Mouse (Mus musculus): ENCODE results near the gene Ncor1. TPM values are rescaled to one million over a fixed set of nuclear protein-coding genes. Genes with fewer than 3 reads are reported as not detected.
A peak's percentile ranks its signal among the peaks of the same experiment; 100 is the strongest.

Gene Ncor1
- 62.5 and 63.3 TPM in 2 replicates for polyA plus RNA-seq (2015; fragmentation: Nextera tagmentation; extraction: Ambion mirVana)

- Histone ChIP-seq H3K4me3 (replicated peaks) (peak within 1 kb of the TSS; percentile 96), H3K9me3 (replicated peaks) (no peaks in the 10 kb centered on the region), H3K27ac (replicated peaks) (peak within 1 kb of the TSS; percentile 97), H3K36me3 (replicated peaks) (0 out of 2 replicates have a peak, but pooled peaks cover 4% of the 10 kb centered on the region), H3K27me3 (no peaks in the 10 kb centered on the region), H3K9ac (peak within 1 kb of the TSS; percentile 99), H3K4me1 (replicated peaks) (peaks cover 29% of the 10 kb centered on the region), H3K4me2 (peak within 1 kb of the TSS; percentile 96)
- under 1% methylated on average over 33 of the region's 33 CpGs for WGBS (ENCODE audit: insufficient replicate concordance)
- peak; percentile 42 for ATAC-seq (ENCODE audit: insufficient read depth)
Observed at GRCm38 (mm10) chr11:62458276-62458724, at the start of gene Ncor1, which contains the start of gene Pigl. Ncor1 (minus strand) TSS chr11:62458541. Pigl (plus strand) TSS chr11:62458460.

GRCm38 (mm10) chr11:62507683-62508082 is 49.3 kb upstream of the Ncor1 start:
- WGBS (ENCODE audit: insufficient replicate concordance), result 71% methylated on average over 4 of the region's 4 CpGs
- H3K9ac ChIP-seq, result no peak overlapping the region
- no peaks in the 10 kb centered on the region for H3K9me3 ChIP-seq (replicated peaks)
- no peaks in the 10 kb centered on the region for H3K27me3 ChIP-seq
- H3K27ac ChIP-seq (replicated peaks), result no peak overlapping the region
- no peaks in the 10 kb centered on the region for H3K4me1 ChIP-seq (replicated peaks)
- no peaks in the 10 kb centered on the region for H3K36me3 ChIP-seq (replicated peaks)
- no peak overlapping the region for H3K4me2 ChIP-seq
- ATAC-seq (ENCODE audit: insufficient read depth), result no peak
- H3K4me3 ChIP-seq (replicated peaks), result no peak overlapping the region

DNA sequence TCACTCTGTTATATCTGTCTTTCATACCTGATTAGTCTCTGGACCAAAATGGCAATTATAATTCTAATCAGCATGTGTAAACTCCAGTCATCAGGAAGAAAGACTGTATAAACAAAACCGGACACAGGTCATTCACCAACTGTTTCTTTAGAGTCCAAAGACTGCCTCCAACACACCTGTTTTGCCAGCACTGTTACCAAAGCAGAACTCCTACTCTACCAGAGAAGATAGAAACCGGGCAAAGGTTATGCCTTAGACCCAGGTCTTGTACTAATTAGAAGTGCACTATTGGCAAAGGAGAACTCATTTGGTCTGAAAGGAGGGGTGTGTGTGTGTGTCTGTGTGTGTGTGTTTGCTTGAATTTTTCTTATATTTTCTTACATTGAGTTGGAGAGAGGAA is 42.2 kb upstream of the Ncor1 start:
- Histone ChIP-seq H3K4me3 (replicated peaks) (no peak overlapping the region), H3K4me2 (no peak overlapping the region)

DNA sequence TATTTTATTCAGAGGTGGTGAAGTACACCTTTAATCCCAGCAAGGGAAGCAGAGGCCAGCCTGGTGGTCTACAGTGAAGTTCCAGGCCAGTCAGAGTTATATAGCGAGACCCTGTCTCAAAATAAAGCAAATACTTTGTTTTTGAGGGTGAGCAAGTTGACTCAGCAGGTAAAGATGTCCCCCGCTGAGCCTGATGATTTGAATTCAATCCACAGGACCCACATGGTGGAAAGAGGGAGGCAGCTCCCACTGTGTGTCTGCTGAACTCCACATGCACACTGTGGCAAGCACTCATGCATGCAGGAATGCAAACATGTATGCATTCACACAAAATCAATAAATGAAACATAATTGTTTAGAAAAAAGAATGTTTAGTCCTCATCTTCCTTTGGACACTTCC is 40.5 kb upstream of the Ncor1 start:
- 85% methylated on average over 2 of the region's 2 CpGs for WGBS (ENCODE audit: insufficient replicate concordance)
- ATAC-seq (ENCODE audit: insufficient read depth), result no peak
- Histone ChIP-seq H3K9ac (no peak overlapping the region), H3K9me3 (replicated peaks) (no peaks in the 10 kb centered on the region), H3K36me3 (replicated peaks) (no peaks in the 10 kb centered on the region), H3K27ac (replicated peaks) (no peak overlapping the region), H3K4me3 (replicated peaks) (no peak overlapping the region), H3K4me2 (no peak overlapping the region), H3K4me1 (replicated peaks) (peaks cover 29% of the 10 kb centered on the region), H3K27me3 (no peaks in the 10 kb centered on the region)

More for the DNA sequence above, 42.2 kb upstream of the Ncor1 start:
- Histone ChIP-seq H3K4me1 (replicated peaks) (peaks cover 16% of the 10 kb centered on the region; the same call in 1 of the 2 replicates), H3K9me3 (replicated peaks) (no peaks in the 10 kb centered on the region), H3K27ac (replicated peaks) (no peak overlapping the region), H3K27me3 (no peaks in the 10 kb centered on the region), H3K36me3 (replicated peaks) (no peaks in the 10 kb centered on the region), H3K9ac (no peak overlapping the region)
- ATAC-seq (ENCODE audit: insufficient read depth), result no peak
- 63% methylated on average over 2 of the region's 2 CpGs for WGBS (ENCODE audit: insufficient replicate concordance)

GRCm38 (mm10) chr11:62497181-62497580 is 38.8 kb upstream of the Ncor1 start:
- Histone ChIP-seq H3K27ac (replicated peaks) (no peak overlapping the region), H3K4me1 (replicated peaks) (peaks cover 29% of the 10 kb centered on the region), H3K4me2 (no peak overlapping the region), H3K4me3 (replicated peaks) (no peak overlapping the region), H3K9me3 (replicated peaks) (no peaks in the 10 kb centered on the region), H3K27me3 (no peaks in the 10 kb centered on the region), H3K36me3 (replicated peaks) (no peaks in the 10 kb centered on the region), H3K9ac (no peak overlapping the region)
- ATAC-seq (ENCODE audit: insufficient read depth), result no peak
- WGBS (ENCODE audit: insufficient replicate concordance), result 50% methylated on average over 3 of the region's 3 CpGs

DNA sequence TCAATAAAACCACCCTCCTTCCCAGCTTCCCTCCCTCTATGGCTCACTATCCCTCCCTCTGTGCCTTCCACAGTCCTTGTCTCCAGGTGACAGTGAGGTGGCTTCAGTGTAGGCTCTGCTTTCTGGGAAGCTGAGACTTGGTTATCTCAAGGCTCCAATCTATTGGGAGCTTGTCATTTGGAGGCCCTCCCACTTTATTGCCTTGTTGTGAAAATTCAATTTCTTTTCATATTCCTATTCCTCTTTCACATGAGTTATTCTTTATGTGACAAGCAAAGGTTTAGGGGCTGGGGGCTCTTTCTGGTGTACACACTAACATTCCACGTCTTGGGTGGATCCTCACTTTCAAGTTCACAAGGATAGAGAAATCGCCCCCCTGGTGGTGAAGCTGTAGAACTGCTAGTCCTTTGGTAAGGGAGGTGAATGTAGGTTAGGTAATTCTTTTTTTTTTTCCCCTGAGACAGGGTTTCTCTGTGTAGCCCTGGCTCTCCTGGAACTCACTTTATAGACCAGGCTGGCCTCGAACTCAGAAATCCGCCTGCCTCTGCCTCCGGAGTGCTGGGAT is 37.9 kb upstream of the Ncor1 start:
- Histone ChIP-seq H3K27ac (replicated peaks) (no peak overlapping the region), H3K36me3 (replicated peaks) (no peaks in the 10 kb centered on the region), H3K9ac (no peak overlapping the region), H3K4me2 (no peak overlapping the region), H3K4me1 (replicated peaks) (peaks cover 29% of the 10 kb centered on the region), H3K4me3 (replicated peaks) (no peak overlapping the region), H3K27me3 (no peaks in the 10 kb centered on the region), H3K9me3 (replicated peaks) (no peaks in the 10 kb centered on the region)
- no peak for ATAC-seq (ENCODE audit: insufficient read depth)
- WGBS (ENCODE audit: insufficient replicate concordance), result 38% methylated on average over 5 of the region's 5 CpGs

GRCm38 (mm10) chr11:62495276-62495801 is 37.0 kb upstream of the Ncor1 start:
- peak; percentile 37; the same call in 1 of the 2 replicates for ATAC-seq (ENCODE audit: insufficient read depth)
- H3K27ac ChIP-seq (replicated peaks), result peak overlapping the region; percentile 69
- no peaks in the 10 kb centered on the region for H3K27me3 ChIP-seq
- H3K9me3 ChIP-seq (replicated peaks), result no peaks in the 10 kb centered on the region
- H3K4me3 ChIP-seq (replicated peaks), result no peak overlapping the region
- no peaks in the 10 kb centered on the region for H3K36me3 ChIP-seq (replicated peaks)
- no peak overlapping the region for H3K4me2 ChIP-seq
- WGBS (ENCODE audit: insufficient replicate concordance), result 63% methylated on average over 9 of the region's 10 CpGs
- H3K4me1 ChIP-seq (replicated peaks), result peaks cover 31% of the 10 kb centered on the region
- H3K9ac ChIP-seq, result no peak overlapping the region

DNA sequence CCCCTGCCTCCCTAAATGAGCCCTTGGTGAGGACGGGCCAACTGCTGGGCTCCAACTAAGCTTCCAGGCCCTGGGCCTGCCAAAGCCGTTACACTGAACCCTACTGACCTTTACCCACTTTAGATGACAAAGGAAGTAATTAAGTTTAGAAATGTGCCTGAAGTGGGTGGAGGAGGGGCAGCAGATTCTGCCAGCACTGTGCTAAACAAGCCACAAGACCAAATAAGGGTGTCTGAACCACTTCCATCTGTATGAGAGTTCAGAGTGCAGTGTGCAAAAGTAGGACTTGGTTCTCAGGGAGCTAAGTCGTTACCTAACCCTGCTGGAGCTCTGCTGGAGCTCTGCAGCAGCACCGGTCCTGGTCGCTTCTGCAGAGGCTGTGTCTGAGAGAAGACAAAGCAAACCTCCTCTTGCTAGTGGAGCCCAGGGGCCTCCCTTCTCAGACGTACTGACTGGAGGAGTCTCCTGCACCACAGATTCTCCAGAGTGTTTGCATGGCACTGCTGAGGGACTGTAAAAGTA is 36.5 kb upstream of the Ncor1 start:
- H3K4me3 ChIP-seq (replicated peaks), result no peak overlapping the region
- peaks cover 31% of the 10 kb centered on the region for H3K4me1 ChIP-seq (replicated peaks)
- peak overlapping the region; percentile 69 for H3K27ac ChIP-seq (replicated peaks)
- H3K36me3 ChIP-seq (replicated peaks), result no peaks in the 10 kb centered on the region
- 18% methylated on average over 6 of the region's 6 CpGs for WGBS (ENCODE audit: insufficient replicate concordance)
- no peak overlapping the region for H3K9ac ChIP-seq
- peak; percentile 52 for ATAC-seq (ENCODE audit: insufficient read depth)
- H3K27me3 ChIP-seq, result no peaks in the 10 kb centered on the region
- no peaks in the 10 kb centered on the region for H3K9me3 ChIP-seq (replicated peaks)
- no peak overlapping the region for H3K4me2 ChIP-seq

GRCm38 (mm10) chr11:62493701-62494100 is 35.4 kb upstream of the Ncor1 start:
- Histone ChIP-seq H3K27me3 (no peaks in the 10 kb centered on the region), H3K4me1 (replicated peaks) (peaks cover 31% of the 10 kb centered on the region), H3K36me3 (replicated peaks) (no peaks in the 10 kb centered on the region), H3K9me3 (replicated peaks) (no peaks in the 10 kb centered on the region), H3K4me2 (no peak overlapping the region), H3K9ac (no peak overlapping the region), H3K4me3 (replicated peaks) (no peak overlapping the region), H3K27ac (replicated peaks) (no peak overlapping the region)
- no peak for ATAC-seq (ENCODE audit: insufficient read depth)
- WGBS (ENCODE audit: insufficient replicate concordance), result 80% methylated on average over 6 of the region's 6 CpGs

GRCm38 (mm10) chr11:62487540-62488350 is 29.4 kb upstream of the Ncor1 start:
- H3K9ac ChIP-seq, result no peak overlapping the region
- H3K27me3 ChIP-seq, result no peaks in the 10 kb centered on the region
- no peak overlapping the region for H3K27ac ChIP-seq (replicated peaks)
- H3K4me2 ChIP-seq, result no peak overlapping the region
- no peak overlapping the region for H3K4me3 ChIP-seq (replicated peaks)
- H3K4me1 ChIP-seq (replicated peaks), result peaks cover 18% of the 10 kb centered on the region
- no peaks in the 10 kb centered on the region for H3K9me3 ChIP-seq (replicated peaks)
- ATAC-seq (ENCODE audit: insufficient read depth), result no peak
- WGBS (ENCODE audit: insufficient replicate concordance), result 85% methylated on average over 10 of the region's 10 CpGs
- no peaks in the 10 kb centered on the region for H3K36me3 ChIP-seq (replicated peaks)

GRCm38 (mm10) chr11:62486949-62487348 is 28.6 kb upstream of the Ncor1 start:
- no peak for ATAC-seq (ENCODE audit: insufficient read depth)
- WGBS (ENCODE audit: insufficient replicate concordance), result 35% methylated on average over 1 of the region's 1 CpGs
- Histone ChIP-seq H3K9me3 (replicated peaks) (no peaks in the 10 kb centered on the region), H3K4me3 (replicated peaks) (no peak overlapping the region), H3K27me3 (no peaks in the 10 kb centered on the region), H3K27ac (replicated peaks) (no peak overlapping the region), H3K4me2 (no peak overlapping the region), H3K9ac (no peak overlapping the region), H3K4me1 (replicated peaks) (peaks cover 18% of the 10 kb centered on the region), H3K36me3 (replicated peaks) (no peaks in the 10 kb centered on the region)

Measured in liver, embryonic 15.5 days (tissue).